Mouse (Mus musculus) MEL (cell line): ENCODE measurements at regions not wholly inside any gene's neighbourhood (a gene's known extent, or its start where the extent isn't known, plus 50 kb on each side); places are given as distances from the start of the nearest gene placed in this dataset.

Experiments used
- CHD2 ChIP-seq: IDR thresholded peaks from 2 replicates; pipeline ENCODE4 v1.6.1; 2011; ENCODE audit warnings: low read length, improper control_type of control experiment
- CTCF ChIP-seq, 3 experiments: IDR thresholded peaks in 2 of 3; conservative IDR thresholded peaks in 1 of 3; 2 replicates each; pipeline ENCODE4 v1.5.1; 2011 to 2012; ENCODE audit warnings: low read length in 3 of 3, low read depth in 2 of 3, mild to moderate bottlenecking in 2 of 3, improper control_type of control experiment in 1 of 3, inconsistent platforms in 1 of 3, mixed read lengths in 1 of 3, moderate library complexity in 1 of 3; ENCODE audit not compliant: control insufficient read depth in 1 of 3, insufficient read depth in 1 of 3, poor library complexity in 1 of 3, severe bottlenecking in 1 of 3
- E2F4 ChIP-seq: IDR thresholded peaks from 2 replicates; pipeline ENCODE4 v1.6.1; 2011; ENCODE audit warnings: low read depth, low read length, improper control_type of control experiment, borderline replicate concordance
- EP300 ChIP-seq, 2 experiments: IDR thresholded peaks; 2 replicates each; pipeline ENCODE4 v1.6.1; 2011; ENCODE audit warnings: improper control_type of control experiment in 2 of 2, low read length in 2 of 2, low read depth in 1 of 2, mild to moderate bottlenecking in 1 of 2
- HCFC1 ChIP-seq: IDR thresholded peaks from 2 replicates; pipeline ENCODE4 v1.6.1; 2012; ENCODE audit warnings: low read depth, mild to moderate bottlenecking, inconsistent platforms, low read length, improper control_type of control experiment, moderate library complexity
- NELFE ChIP-seq: IDR thresholded peaks from 2 replicates; pipeline ENCODE4 v1.6.1; 2011; ENCODE audit warnings: low read depth, low read length, improper control_type of control experiment
- NRF1 ChIP-seq: IDR thresholded peaks from 2 replicates; pipeline ENCODE4 v1.6.1; 2014; ENCODE audit warnings: low read depth, mild to moderate bottlenecking, inconsistent platforms, low read length, improper control_type of control experiment, moderate library complexity; ENCODE audit not compliant: poor library complexity, insufficient read depth, severe bottlenecking
- POLR2A ChIP-seq, 2 experiments: IDR thresholded peaks; 2 replicates each; pipeline ENCODE4 v1.6.1; 2011 to 2012; ENCODE audit warnings: low read length in 2 of 2, mild to moderate bottlenecking in 2 of 2, control low read depth in 1 of 2, improper control_type of control experiment in 1 of 2, low read depth in 1 of 2, moderate library complexity in 1 of 2; ENCODE audit not compliant: control insufficient read depth in 1 of 2, insufficient read depth in 1 of 2, poor library complexity in 1 of 2
- RCOR1 ChIP-seq: IDR thresholded peaks from 2 replicates; pipeline ENCODE4 v1.6.1; 2012; ENCODE audit warnings: low read depth, mild to moderate bottlenecking, inconsistent platforms, low read length, improper control_type of control experiment

- TF ChIP-seq CTCF (IDR thresholded peaks at IDR 0.05 in 2 of 3, conservative IDR thresholded peaks at IDR 0.05 in 1 of 3; ENCODE audit: control insufficient read depth in 1 of 3, insufficient read depth in 1 of 3, low read depth in 2 of 3, low read length in 3 of 3, poor library complexity in 1 of 3, severe bottlenecking in 1 of 3): no peak
- TF ChIP-seq HCFC1: no peak
- no peak for TF ChIP-seq POLR2A (IDR thresholded peaks at IDR 0.05; ENCODE audit: control insufficient read depth in 1 of 2, insufficient read depth in 1 of 2, low read depth in 1 of 2, low read length in 2 of 2, poor library complexity in 1 of 2)
- TF ChIP-seq E2F4: no peak
- TF ChIP-seq RCOR1: no peak
- no peak for TF ChIP-seq CHD2
- TF ChIP-seq NELFE: no peak
- no peak for TF ChIP-seq EP300 (IDR thresholded peaks at IDR 0.05; ENCODE audit: low read depth in 1 of 2, low read length in 2 of 2)
- no peak for TF ChIP-seq NRF1
Observed at GRCm38 (mm10) chr19:56029428-56030281, 257.3 kb upstream of the Habp2 start.
